Mouse (Mus musculus): ENCODE results near the gene Fscn2. TPM values are rescaled to one million over a fixed set of nuclear protein-coding genes. Genes with fewer than 3 reads are reported as not detected.
"Not testable (repeated sequence)": the region's sequence is repeated elsewhere in the genome, so short reads cannot be mapped to it uniquely, and the experiment has no call there.

Gene Fscn2
- polyA plus RNA-seq, 1 experiment from 2014 or later: 1.4 TPM

GRCm38 (mm10) chr11:120343519-120344309 is 17.6 kb upstream of the Fscn2 start:
- DNase-seq (ENCODE audit: low spot score, missing footprints) (peak; percentile 92), ATAC-seq (ENCODE audit: low FRiP score) (no peak)
- peaks cover 8% of the 10 kb centered on the region for H3K36me3 ChIP-seq (ENCODE audit: control insufficient read depth, insufficient read depth, low read length)
- H3K4me1 ChIP-seq (ENCODE audit: control insufficient read depth, insufficient read depth, low read length): peaks cover 10% of the 10 kb centered on the region; the same call in 1 of the 2 replicates
- no peak overlapping the region for H3K9ac ChIP-seq (ENCODE audit: low read length)
- H3K4me2 ChIP-seq: no peak overlapping the region
- H3K9me3 ChIP-seq (ENCODE audit: control insufficient read depth, low read length): no peaks in the 10 kb centered on the region; the same call in 1 of the 2 replicates
- 80% methylated on average over 5 of the region's 5 CpGs for WGBS
- H3K27ac ChIP-seq (ENCODE audit: low read depth, low read length): peak overlapping the region; percentile 30; the same call in 1 of the 2 replicates
- H3K27me3 ChIP-seq (ENCODE audit: control insufficient read depth, insufficient read depth, low read length): no peaks in the 10 kb centered on the region
- no peak overlapping the region for H3K4me3 ChIP-seq (ENCODE audit: low read depth, low read length)

GRCm38 (mm10) chr11:120344310-120344920 is 16.9 kb upstream of the Fscn2 start:
- Histone ChIP-seq H3K4me3 (ENCODE audit: low read depth, low read length) (no peak overlapping the region), H3K27ac (ENCODE audit: low read depth, low read length) (peak overlapping the region; percentile 25; the same call in 1 of the 2 replicates), H3K9me3 (ENCODE audit: control insufficient read depth, low read length) (no peaks in the 10 kb centered on the region; the same call in 1 of the 2 replicates), H3K4me2 (no peak overlapping the region), H3K4me1 (ENCODE audit: control insufficient read depth, insufficient read depth, low read length) (peaks cover 14% of the 10 kb centered on the region; the same call in 1 of the 2 replicates), H3K27me3 (ENCODE audit: control insufficient read depth, insufficient read depth, low read length) (no peaks in the 10 kb centered on the region), H3K36me3 (ENCODE audit: control insufficient read depth, insufficient read depth, low read length) (peaks cover 8% of the 10 kb centered on the region), H3K9ac (ENCODE audit: low read length) (no peak overlapping the region)
- WGBS: 69% methylated on average over 5 of the region's 5 CpGs
- DNase-seq (ENCODE audit: low spot score, missing footprints) (peak; percentile 93), ATAC-seq (ENCODE audit: low FRiP score) (no peak)

- peak; percentile 95 for DNase-seq (ENCODE audit: low spot score, missing footprints)
- Histone ChIP-seq H3K36me3 (ENCODE audit: control insufficient read depth, insufficient read depth, low read length) (peaks cover 8% of the 10 kb centered on the region), H3K9me3 (ENCODE audit: control insufficient read depth, low read length) (no peaks in the 10 kb centered on the region; the same call in 1 of the 2 replicates), H3K27ac (ENCODE audit: low read depth, low read length) (peak overlapping the region; percentile 27; the same call in 1 of the 2 replicates), H3K4me3 (ENCODE audit: low read depth, low read length) (no peak overlapping the region), H3K4me1 (ENCODE audit: control insufficient read depth, insufficient read depth, low read length) (peaks cover 16% of the 10 kb centered on the region; the same call in 1 of the 2 replicates), H3K9ac (ENCODE audit: low read length) (peak overlapping the region; percentile 18; the same call in 1 of the 2 replicates), H3K27me3 (ENCODE audit: control insufficient read depth, insufficient read depth, low read length) (no peaks in the 10 kb centered on the region), H3K4me2 (peak overlapping the region; percentile 27)
- ATAC-seq (ENCODE audit: low FRiP score): no peak
- 32% methylated on average over 1 of the region's 1 CpGs for WGBS
Measured at GRCm38 (mm10) chr11:120345067-120345681, 16.2 kb upstream of the Fscn2 start.

GRCm38 (mm10) chr11:120346383-120347034 is 14.8 kb upstream of the Fscn2 start:
- not testable (repeated sequence) for H3K36me3 ChIP-seq (ENCODE audit: control insufficient read depth, insufficient read depth, low read length); H3K27ac ChIP-seq (ENCODE audit: low read depth, low read length); ATAC-seq (ENCODE audit: low FRiP score); H3K9me3 ChIP-seq (ENCODE audit: control insufficient read depth, low read length); H3K27me3 ChIP-seq (ENCODE audit: control insufficient read depth, insufficient read depth, low read length)
- H3K4me2 ChIP-seq: peak overlapping the region; percentile 56
- peaks cover 25% of the 10 kb centered on the region for H3K4me1 ChIP-seq (ENCODE audit: control insufficient read depth, insufficient read depth, low read length)
- peak overlapping the region; percentile 37 for H3K4me3 ChIP-seq (ENCODE audit: low read depth, low read length)
- DNase-seq (ENCODE audit: low spot score, missing footprints): peak; percentile 88
- WGBS: 83% methylated on average over 10 of the region's 13 CpGs
- H3K9ac ChIP-seq (ENCODE audit: low read length): peak overlapping the region; percentile 55

GRCm38 (mm10) chr11:120347301-120347700 is 14.0 kb upstream of the Fscn2 start:
- H3K9me3 ChIP-seq (ENCODE audit: control insufficient read depth, low read length): no peaks in the 10 kb centered on the region
- H3K4me2 ChIP-seq: peak overlapping the region; percentile 96
- no peak overlapping the region for H3K27ac ChIP-seq (ENCODE audit: low read depth, low read length)
- WGBS: 11% methylated on average over 10 of the region's 10 CpGs
- peak overlapping the region; percentile 100 for H3K9ac ChIP-seq (ENCODE audit: low read length)
- peak overlapping the region; percentile 100 for H3K4me3 ChIP-seq (ENCODE audit: low read depth, low read length)
- no peaks in the 10 kb centered on the region for H3K27me3 ChIP-seq (ENCODE audit: control insufficient read depth, insufficient read depth, low read length)
- ATAC-seq (ENCODE audit: low FRiP score): no peak
- peaks cover 25% of the 10 kb centered on the region for H3K4me1 ChIP-seq (ENCODE audit: control insufficient read depth, insufficient read depth, low read length)
- peaks cover 8% of the 10 kb centered on the region for H3K36me3 ChIP-seq (ENCODE audit: control insufficient read depth, insufficient read depth, low read length)
- DNase-seq (ENCODE audit: low spot score, missing footprints): peak; percentile 88

- Histone ChIP-seq H3K27me3 (ENCODE audit: control insufficient read depth, insufficient read depth, low read length) (no peaks in the 10 kb centered on the region; the same call in 1 of the 2 replicates), H3K4me2 (peak within 1 kb of the TSS; percentile 96), H3K27ac (ENCODE audit: low read depth, low read length) (peak within 1 kb of the TSS; percentile 99), H3K4me1 (ENCODE audit: control insufficient read depth, insufficient read depth, low read length) (peaks cover 25% of the 10 kb centered on the region), H3K9me3 (ENCODE audit: control insufficient read depth, low read length) (no peaks in the 10 kb centered on the region), H3K9ac (ENCODE audit: low read length) (peak within 1 kb of the TSS; percentile 100), H3K36me3 (ENCODE audit: control insufficient read depth, insufficient read depth, low read length) (peaks cover 8% of the 10 kb centered on the region), H3K4me3 (ENCODE audit: low read depth, low read length) (peak within 1 kb of the TSS; percentile 100)
- ATAC-seq (ENCODE audit: low FRiP score): peak; percentile 84
- peak; percentile 99 for DNase-seq (ENCODE audit: low spot score, missing footprints)
- 3% methylated on average over 88 of the region's 103 CpGs for WGBS
Measured at GRCm38 (mm10) chr11:120347791-120348683, 13.3 kb upstream of the Fscn2 start, which contains the start of gene Actg1. Gene Actg1 (minus strand): TSS chr11:120348542.

GRCm38 (mm10) chr11:120348684-120349370 is 12.5 kb upstream of the Fscn2 start:
- Histone ChIP-seq H3K4me2 (peak overlapping the region; percentile 96), H3K4me3 (ENCODE audit: low read depth, low read length) (peak overlapping the region; percentile 100), H3K9ac (ENCODE audit: low read length) (peak overlapping the region; percentile 100), H3K27me3 (ENCODE audit: control insufficient read depth, insufficient read depth, low read length) (no peaks in the 10 kb centered on the region; the same call in 1 of the 2 replicates), H3K4me1 (ENCODE audit: control insufficient read depth, insufficient read depth, low read length) (peaks cover 25% of the 10 kb centered on the region), H3K27ac (ENCODE audit: low read depth, low read length) (peak overlapping the region; percentile 99), H3K9me3 (ENCODE audit: control insufficient read depth, low read length) (no peaks in the 10 kb centered on the region), H3K36me3 (ENCODE audit: control insufficient read depth, insufficient read depth, low read length) (peaks cover 8% of the 10 kb centered on the region)
- ATAC-seq (ENCODE audit: low FRiP score): peak; percentile 60
- peak; percentile 97 for DNase-seq (ENCODE audit: low spot score, missing footprints)
- WGBS: 2% methylated on average over 43 of the region's 53 CpGs

Measured in midbrain, embryonic 11.5 days (tissue).